Comparison of ENCODE assay signal across 8 mouse cellular contexts in genomic region chr13:71459022-71459536, GRCm38 (mm10).
DNase-seq lines count a peak whose midpoint lies in the region; ATAC-seq and TF ChIP-seq lines count a peak whose summit lies in the region.

No protein-coding gene starts in this region.

- no peak for DNase-seq in layer of hippocampus, adult 2 months (ENCODE audit: low spot score in 2 of 2)
- DNase-seq in layer of hippocampus, postnatal 14 days (ENCODE audit: low spot score in 2 of 2) = no peak
- DNase-seq in kidney, postnatal 14 days = peak; percentile 50
- peak; percentile 20 for DNase-seq in retina, embryonic 14.5 days (ENCODE audit: low spot score)
- no peak for DNase-seq in cerebellum, adult 9-10 months
- no peak for DNase-seq in right cerebral cortex, postnatal 4 days

- no peak for TF ChIP-seq CTCF in layer of hippocampus, adult 2 months (conservative IDR thresholded peaks at IDR 0.05)

- H3K9me3 ChIP-seq in forebrain, embryonic 15.5 days = no peaks in the 10 kb centered on the region

- peak; percentile 42 for ATAC-seq in forebrain, embryonic 15.5 days (replicated peaks)
- ATAC-seq in megakaryocyte-erythroid progenitor cell, adult 5-6 weeks (replicated peaks; ENCODE audit: low FRiP score, low TSS enrichment, poor library complexity, severe bottlenecking) = no peak

- peaks cover 32% of the 10 kb centered on the region for H3K27me3 ChIP-seq in forebrain, embryonic 15.5 days

- H3K36me3 ChIP-seq in forebrain, embryonic 15.5 days = no peaks in the 10 kb centered on the region

- H3K9ac ChIP-seq in forebrain, embryonic 15.5 days (replicated peaks) = peak overlapping the region; percentile 35; the same call in 1 of the 2 replicates

- H3K4me2 ChIP-seq in forebrain, embryonic 15.5 days (replicated peaks) = peak overlapping the region; percentile 48

- 8% methylated on average over 11 of the region's 11 CpGs for WGBS in forebrain, embryonic 15.5 days

- peaks cover 15% of the 10 kb centered on the region for H3K4me1 ChIP-seq in forebrain, embryonic 15.5 days

- H3K27ac ChIP-seq in layer of hippocampus, adult 2 months = no peak overlapping the region
- no peak overlapping the region for H3K27ac ChIP-seq in forebrain, embryonic 15.5 days (replicated peaks)

- H3K4me3 ChIP-seq in layer of hippocampus, adult 2 months = peak overlapping the region; percentile 42; the same call in 1 of the 2 replicates
- H3K4me3 ChIP-seq in forebrain, embryonic 15.5 days = no peak overlapping the region

Comparison
In these comparisons a context has a peak if more than half of its experiments do, and no peak if none do; other contexts are left out.
1. DNase-seq: peak in kidney, postnatal 14 days (single experiment) and retina, embryonic 14.5 days (single experiment); none in layer of hippocampus, adult 2 months (0 of 2), layer of hippocampus, postnatal 14 days (0 of 2), cerebellum, adult 9-10 months (single experiment) and right cerebral cortex, postnatal 4 days (single experiment).